Mouse (Mus musculus): ENCODE data around the gene Oas1g. TPM values are rescaled to one million over a fixed set of nuclear protein-coding genes. Genes with fewer than 3 reads are reported as not detected.
"Not testable (repeated sequence)": the region's sequence is repeated elsewhere in the genome, so short reads cannot be mapped to it uniquely, and the experiment has no call there.

Gene Oas1g
- polyA plus RNA-seq (2014; fragmentation: Nextera tagmentation; extraction: Ambion mirVana) = not detected in 2 replicates

- not testable (repeated sequence) for H3K9ac ChIP-seq (replicated peaks; ENCODE audit: low read depth, low read length); H3K4me3 ChIP-seq (ENCODE audit: low read depth, low read length); H3K4me2 ChIP-seq (ENCODE audit: low read depth, low read length); H3K27ac ChIP-seq (ENCODE audit: low read depth, low read length); ATAC-seq (ENCODE audit: low read depth); H3K27me3 ChIP-seq (ENCODE audit: control insufficient read depth, insufficient read depth, low read length); H3K9me3 ChIP-seq (ENCODE audit: control insufficient read depth, low read length); H3K4me1 ChIP-seq (ENCODE audit: control insufficient read depth, insufficient read depth, low read length); H3K36me3 ChIP-seq (ENCODE audit: control insufficient read depth, insufficient read depth, low read length)
- WGBS = 22% methylated on average over 5 of the region's 9 CpGs
Observed at GRCm38 (mm10) chr5:120887413-120887812, at the start of gene Oas1g. Gene Oas1g (minus strand): TSS chr5:120887613.

- Histone ChIP-seq H3K36me3 (ENCODE audit: control insufficient read depth, insufficient read depth, low read length) (no peaks in the 10 kb centered on the region), H3K4me2 (ENCODE audit: low read depth, low read length) (no peak overlapping the region), H3K27me3 (ENCODE audit: control insufficient read depth, insufficient read depth, low read length) (no peaks in the 10 kb centered on the region), H3K4me1 (ENCODE audit: control insufficient read depth, insufficient read depth, low read length) (no peaks in the 10 kb centered on the region), H3K4me3 (ENCODE audit: low read depth, low read length) (no peak overlapping the region), H3K9me3 (ENCODE audit: control insufficient read depth, low read length) (no peaks in the 10 kb centered on the region), H3K27ac (ENCODE audit: low read depth, low read length) (no peak overlapping the region), H3K9ac (replicated peaks; ENCODE audit: low read depth, low read length) (no peak overlapping the region)
- no peak for ATAC-seq (ENCODE audit: low read depth)
- WGBS = 5% methylated on average over 5 of the region's 5 CpGs
Observed at GRCm38 (mm10) chr5:120933966-120934365, 46.6 kb upstream of the Oas1g start.

GRCm38 (mm10) chr5:120927036-120927435 is 39.6 kb upstream of the Oas1g start:
- ATAC-seq (ENCODE audit: low read depth) = no peak
- H3K4me3 ChIP-seq (ENCODE audit: low read depth, low read length) = no peak overlapping the region
- WGBS = 12% methylated on average over 1 of the region's 1 CpGs
- H3K9ac ChIP-seq (replicated peaks; ENCODE audit: low read depth, low read length) = no peak overlapping the region
- H3K27ac ChIP-seq (ENCODE audit: low read depth, low read length) = no peak overlapping the region
- no peaks in the 10 kb centered on the region for H3K27me3 ChIP-seq (ENCODE audit: control insufficient read depth, insufficient read depth, low read length)
- H3K9me3 ChIP-seq (ENCODE audit: control insufficient read depth, low read length) = no peaks in the 10 kb centered on the region
- no peaks in the 10 kb centered on the region for H3K4me1 ChIP-seq (ENCODE audit: control insufficient read depth, insufficient read depth, low read length)
- H3K36me3 ChIP-seq (ENCODE audit: control insufficient read depth, insufficient read depth, low read length) = no peaks in the 10 kb centered on the region
- no peak overlapping the region for H3K4me2 ChIP-seq (ENCODE audit: low read depth, low read length)

GRCm38 (mm10) chr5:120926311-120926710 is 38.9 kb upstream of the Oas1g start:
- not testable (repeated sequence) for H3K36me3 ChIP-seq (ENCODE audit: control insufficient read depth, insufficient read depth, low read length); ATAC-seq (ENCODE audit: low read depth); H3K27ac ChIP-seq (ENCODE audit: low read depth, low read length); H3K4me2 ChIP-seq (ENCODE audit: low read depth, low read length); H3K4me1 ChIP-seq (ENCODE audit: control insufficient read depth, insufficient read depth, low read length); H3K27me3 ChIP-seq (ENCODE audit: control insufficient read depth, insufficient read depth, low read length); H3K9me3 ChIP-seq (ENCODE audit: control insufficient read depth, low read length); H3K9ac ChIP-seq (replicated peaks; ENCODE audit: low read depth, low read length); H3K4me3 ChIP-seq (ENCODE audit: low read depth, low read length)
- WGBS = 88% methylated on average over 2 of the region's 2 CpGs

- H3K9ac ChIP-seq (replicated peaks; ENCODE audit: low read depth, low read length); H3K4me3 ChIP-seq (ENCODE audit: low read depth, low read length); H3K4me1 ChIP-seq (ENCODE audit: control insufficient read depth, insufficient read depth, low read length); ATAC-seq (ENCODE audit: low read depth); H3K9me3 ChIP-seq (ENCODE audit: control insufficient read depth, low read length); H3K27me3 ChIP-seq (ENCODE audit: control insufficient read depth, insufficient read depth, low read length); H3K4me2 ChIP-seq (ENCODE audit: low read depth, low read length); H3K36me3 ChIP-seq (ENCODE audit: control insufficient read depth, insufficient read depth, low read length); H3K27ac ChIP-seq (ENCODE audit: low read depth, low read length): not testable (repeated sequence)
- WGBS = 95% methylated on average over 4 of the region's 4 CpGs
Observed at GRCm38 (mm10) chr5:120924520-120924919, 37.1 kb upstream of the Oas1g start.

- H3K4me2 ChIP-seq (ENCODE audit: low read depth, low read length) = no peak overlapping the region
Observed at GRCm38 (mm10) chr5:120923969-120924368, 36.6 kb upstream of the Oas1g start.

GRCm38 (mm10) chr5:120920296-120920695 is 32.9 kb upstream of the Oas1g start:
- no peak overlapping the region for H3K9ac ChIP-seq (replicated peaks; ENCODE audit: low read depth, low read length)
- no peak for ATAC-seq (ENCODE audit: low read depth)
- 88% methylated on average over 3 of the region's 3 CpGs for WGBS
- H3K9me3 ChIP-seq (ENCODE audit: control insufficient read depth, low read length) = no peaks in the 10 kb centered on the region
- no peak overlapping the region for H3K4me3 ChIP-seq (ENCODE audit: low read depth, low read length)
- H3K4me2 ChIP-seq (ENCODE audit: low read depth, low read length) = no peak overlapping the region
- H3K4me1 ChIP-seq (ENCODE audit: control insufficient read depth, insufficient read depth, low read length) = no peaks in the 10 kb centered on the region
- no peak overlapping the region for H3K27ac ChIP-seq (ENCODE audit: low read depth, low read length)
- no peaks in the 10 kb centered on the region for H3K36me3 ChIP-seq (ENCODE audit: control insufficient read depth, insufficient read depth, low read length)
- H3K27me3 ChIP-seq (ENCODE audit: control insufficient read depth, insufficient read depth, low read length) = no peaks in the 10 kb centered on the region

More at GRCm38 (mm10) chr5:120923969-120924368, 36.6 kb upstream of the Oas1g start:
- Histone ChIP-seq H3K9me3 (ENCODE audit: control insufficient read depth, low read length) (no peaks in the 10 kb centered on the region), H3K4me3 (ENCODE audit: low read depth, low read length) (no peak overlapping the region), H3K27me3 (ENCODE audit: control insufficient read depth, insufficient read depth, low read length) (no peaks in the 10 kb centered on the region), H3K36me3 (ENCODE audit: control insufficient read depth, insufficient read depth, low read length) (no peaks in the 10 kb centered on the region), H3K27ac (ENCODE audit: low read depth, low read length) (no peak overlapping the region), H3K9ac (replicated peaks; ENCODE audit: low read depth, low read length) (no peak overlapping the region), H3K4me1 (ENCODE audit: control insufficient read depth, insufficient read depth, low read length) (no peaks in the 10 kb centered on the region)
- ATAC-seq (ENCODE audit: low read depth) = no peak
- 88% methylated on average over 4 of the region's 4 CpGs for WGBS

- H3K4me2 ChIP-seq (ENCODE audit: low read depth, low read length); H3K9me3 ChIP-seq (ENCODE audit: control insufficient read depth, low read length); H3K4me3 ChIP-seq (ENCODE audit: low read depth, low read length); H3K36me3 ChIP-seq (ENCODE audit: control insufficient read depth, insufficient read depth, low read length); H3K27me3 ChIP-seq (ENCODE audit: control insufficient read depth, insufficient read depth, low read length); H3K4me1 ChIP-seq (ENCODE audit: control insufficient read depth, insufficient read depth, low read length); H3K27ac ChIP-seq (ENCODE audit: low read depth, low read length); H3K9ac ChIP-seq (replicated peaks; ENCODE audit: low read depth, low read length); ATAC-seq (ENCODE audit: low read depth): not testable (repeated sequence)
- WGBS = 78% methylated on average over 2 of the region's 2 CpGs
Observed at GRCm38 (mm10) chr5:120919156-120919935, 31.9 kb upstream of the Oas1g start.

- not testable (repeated sequence) for ATAC-seq (ENCODE audit: low read depth); H3K27ac ChIP-seq (ENCODE audit: low read depth, low read length); H3K27me3 ChIP-seq (ENCODE audit: control insufficient read depth, insufficient read depth, low read length); H3K4me1 ChIP-seq (ENCODE audit: control insufficient read depth, insufficient read depth, low read length); H3K9ac ChIP-seq (replicated peaks; ENCODE audit: low read depth, low read length); H3K4me2 ChIP-seq (ENCODE audit: low read depth, low read length); H3K36me3 ChIP-seq (ENCODE audit: control insufficient read depth, insufficient read depth, low read length); H3K9me3 ChIP-seq (ENCODE audit: control insufficient read depth, low read length); H3K4me3 ChIP-seq (ENCODE audit: low read depth, low read length)
- WGBS = 60% methylated on average over 8 of the region's 8 CpGs
Observed at GRCm38 (mm10) chr5:120914204-120914603, 26.8 kb upstream of the Oas1g start, which contains the start of gene Oas1d. Gene Oas1d (plus strand): TSS chr5:120914536.
